Mouse (Mus musculus): ENCODE results near the gene Ncor2.

Gene Ncor2

DNA sequence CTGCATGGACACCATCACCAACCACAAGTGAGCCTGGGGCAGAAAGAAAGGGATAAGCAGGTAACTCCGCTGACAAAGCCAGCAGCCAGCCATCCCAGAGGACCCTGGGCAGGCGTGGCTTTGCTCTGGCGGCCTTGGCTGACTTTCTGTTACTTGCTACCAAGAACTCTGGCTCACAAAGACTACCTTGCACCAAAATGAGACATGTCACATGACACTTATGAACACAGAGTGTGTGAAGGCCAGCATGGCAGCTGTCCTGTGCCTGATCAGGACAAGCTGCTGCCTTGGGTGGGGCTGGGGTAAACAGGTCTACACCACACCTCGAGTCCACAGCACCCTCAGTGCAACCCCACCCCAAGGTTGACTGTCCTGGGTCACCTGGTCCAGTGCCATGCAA is 51.6 kb downstream of the Ncor2 start:
- no peak for DNase-seq (ENCODE audit: low spot score)

DNA sequence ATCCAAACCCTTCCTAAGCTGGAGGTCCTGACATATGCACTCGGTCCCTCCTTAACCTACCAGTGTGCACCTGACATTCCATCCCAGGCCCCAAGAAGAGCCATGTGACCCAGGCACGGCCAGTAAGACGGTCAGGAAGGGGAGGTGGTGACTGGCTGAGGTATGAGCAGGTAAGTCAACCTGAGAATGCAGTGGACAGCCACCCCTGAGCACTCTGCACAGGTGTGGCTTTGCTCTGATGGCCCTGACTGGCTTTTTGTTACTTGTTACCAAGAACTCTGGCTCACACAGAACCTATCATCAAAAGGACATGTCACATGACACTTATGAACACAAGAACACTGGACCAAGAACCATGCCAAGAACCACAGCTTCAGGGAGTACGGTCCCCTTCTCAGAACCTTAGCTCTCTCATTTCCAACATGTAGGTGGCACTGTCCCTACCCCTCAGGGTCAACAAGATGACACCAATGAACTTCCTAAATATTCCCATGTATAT is 53.0 kb downstream of the Ncor2 start:
- no peak for DNase-seq (ENCODE audit: low spot score)

DNA sequence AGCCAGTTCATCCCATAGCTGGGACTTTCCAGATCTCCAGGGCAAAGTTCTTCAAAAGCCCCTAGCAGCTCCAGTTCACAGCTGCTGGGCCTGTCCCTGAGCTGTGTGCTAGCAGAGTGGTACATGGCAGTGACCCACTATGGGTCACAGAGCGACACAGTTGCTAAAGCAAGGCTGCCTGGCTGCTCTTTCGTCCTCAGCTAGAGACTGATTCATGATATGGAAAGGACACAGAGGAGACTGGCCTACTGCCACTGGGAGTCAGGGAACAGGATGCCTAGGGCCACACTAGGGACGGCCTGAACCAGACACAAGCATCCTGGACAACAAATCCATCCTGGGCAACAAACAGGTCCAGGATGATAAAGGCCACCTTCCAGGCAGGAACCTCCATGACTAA is 53.8 kb downstream of the Ncor2 start:
- no peak for DNase-seq (ENCODE audit: low spot score)

DNA sequence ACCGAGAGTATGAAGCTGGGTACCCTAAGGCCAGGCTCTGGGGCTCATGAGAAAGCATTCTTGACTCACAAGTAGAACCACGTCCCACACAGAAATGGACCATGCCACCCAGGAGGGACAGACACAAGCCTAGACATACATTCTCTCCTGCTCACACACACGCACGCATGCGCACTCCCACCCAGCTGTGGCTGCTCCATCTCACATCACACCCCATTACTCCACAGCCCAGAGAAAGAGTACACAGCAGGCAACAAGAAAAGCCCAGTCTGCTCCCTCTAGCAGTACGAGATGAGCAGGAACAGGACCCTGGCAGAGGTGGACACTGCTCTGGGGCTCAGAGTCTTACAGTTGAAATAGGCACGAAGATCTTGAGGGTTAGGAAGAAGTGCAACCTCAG is 55.0 kb downstream of the Ncor2 start:
- no peak for DNase-seq (ENCODE audit: low spot score)

DNA sequence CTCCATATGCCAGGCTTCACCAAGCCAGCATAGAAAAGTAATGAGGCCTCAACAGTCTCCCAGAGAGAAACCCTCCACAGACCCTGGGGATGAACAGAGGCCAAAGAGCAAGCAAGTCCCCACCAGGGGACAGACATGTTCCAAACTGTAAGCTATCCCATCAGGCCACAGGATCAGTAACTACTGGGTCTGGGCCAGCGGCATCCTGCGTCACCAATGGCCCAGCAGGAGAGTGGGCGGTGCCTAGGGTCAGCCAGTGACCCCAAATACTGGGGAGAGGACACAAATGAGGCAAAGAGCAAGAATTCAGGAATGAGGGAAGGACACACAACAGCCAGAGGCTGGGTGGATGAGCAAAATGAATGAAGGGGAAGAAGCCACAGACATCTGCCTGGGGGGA is 55.8 kb downstream of the Ncor2 start:
- no peak for DNase-seq (ENCODE audit: low spot score)

DNA sequence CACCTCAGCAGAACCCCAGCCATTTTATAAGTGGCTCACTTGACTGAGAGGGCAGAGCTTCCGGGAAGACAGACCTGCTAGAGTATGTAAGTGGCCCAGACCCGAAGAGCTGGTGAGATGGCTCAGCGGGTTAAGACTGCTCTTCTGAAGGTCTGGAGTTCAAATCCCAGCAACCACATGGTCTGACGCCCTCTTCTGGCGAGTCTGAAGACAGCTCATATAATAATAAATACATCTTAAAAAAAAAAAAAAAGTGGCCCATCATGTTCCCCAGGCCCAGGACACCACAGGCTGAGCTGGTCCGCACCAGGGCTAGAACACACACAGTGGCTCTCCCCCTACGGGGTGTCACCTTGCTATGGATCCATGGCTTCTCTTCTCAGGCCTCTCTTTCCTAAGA is 56.5 kb downstream of the Ncor2 start:
- DNase-seq (ENCODE audit: low spot score), result no peak

DNA sequence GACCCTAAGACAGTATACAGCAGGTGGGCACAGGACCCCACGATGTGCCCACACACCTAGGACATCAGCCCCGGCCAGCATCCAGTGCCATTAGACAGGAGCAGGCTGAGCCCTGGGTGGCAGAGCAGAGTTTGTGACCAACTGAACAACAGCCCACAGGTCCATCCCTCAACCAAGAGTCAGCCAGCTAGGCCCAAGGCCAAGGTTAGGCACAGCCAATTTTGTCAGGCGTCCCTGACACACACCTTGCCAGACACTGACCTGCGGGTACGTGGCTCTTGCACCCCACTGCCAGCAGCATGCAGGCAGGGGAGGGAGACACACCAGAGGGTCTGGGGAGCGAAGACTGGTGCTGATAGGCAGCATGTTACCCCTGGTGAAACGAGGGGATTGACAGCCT is 57.0 kb downstream of the Ncor2 start:
- DNase-seq (ENCODE audit: low spot score), result no peak

DNA sequence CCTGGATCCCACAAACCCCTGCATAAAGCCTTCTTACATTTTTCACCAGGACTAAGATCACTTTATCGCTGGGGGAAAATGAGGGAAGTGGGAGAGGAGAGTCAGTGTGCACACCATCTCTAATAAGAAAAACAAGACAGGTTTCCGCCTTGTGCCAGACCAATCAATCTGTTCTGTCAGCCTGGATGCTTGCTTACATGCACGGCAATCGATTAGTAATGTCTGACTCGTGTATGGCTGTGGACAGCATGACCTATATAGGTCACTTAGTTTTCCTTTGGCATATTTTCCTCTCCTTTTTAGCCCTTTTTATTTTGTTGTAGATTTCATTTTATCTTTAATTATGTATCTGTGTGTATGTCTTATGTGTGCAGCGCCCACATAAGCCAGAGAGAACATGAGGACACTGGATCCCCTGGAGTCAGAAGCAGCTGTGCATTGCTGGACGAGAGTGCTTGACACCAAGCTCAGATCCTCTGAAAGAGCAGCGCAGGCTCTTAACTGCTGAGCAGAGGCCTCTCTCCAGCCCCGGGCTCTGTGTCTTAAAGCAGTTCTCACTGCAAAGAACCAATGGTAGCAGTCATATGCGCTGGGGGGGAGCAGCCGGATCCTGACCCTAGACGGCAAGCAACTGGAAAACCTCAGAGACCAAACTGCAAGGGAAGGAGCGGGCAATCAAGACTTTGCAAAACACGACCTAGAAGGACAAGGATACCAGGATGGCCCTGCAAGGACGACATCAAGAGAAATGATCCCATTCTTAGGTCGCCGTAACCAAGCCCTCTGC is 58.3 kb downstream of the Ncor2 start:
- peak; percentile 65 for DNase-seq (ENCODE audit: low spot score)

DNA sequence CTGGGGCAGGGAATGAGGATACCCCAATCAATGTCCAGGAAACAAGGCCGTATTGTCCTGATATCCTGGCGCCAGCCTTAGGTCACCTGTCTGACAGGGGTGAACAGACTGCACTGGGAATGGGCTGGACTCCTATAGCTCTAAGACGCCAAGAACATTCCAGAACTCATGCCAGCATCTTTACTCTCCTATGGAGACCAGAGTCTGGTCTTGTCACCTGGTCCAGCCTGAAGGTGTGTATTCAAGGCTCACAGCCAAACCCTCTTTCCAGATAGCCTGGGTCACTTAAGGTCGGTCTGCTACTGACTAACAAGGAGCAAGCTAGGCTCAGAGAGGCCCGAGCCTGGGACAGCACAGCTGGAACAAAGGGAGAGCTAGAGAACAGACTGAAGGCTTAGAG is 61.8 kb downstream of the Ncor2 start:
- no peak for DNase-seq (ENCODE audit: low spot score)

DNA sequence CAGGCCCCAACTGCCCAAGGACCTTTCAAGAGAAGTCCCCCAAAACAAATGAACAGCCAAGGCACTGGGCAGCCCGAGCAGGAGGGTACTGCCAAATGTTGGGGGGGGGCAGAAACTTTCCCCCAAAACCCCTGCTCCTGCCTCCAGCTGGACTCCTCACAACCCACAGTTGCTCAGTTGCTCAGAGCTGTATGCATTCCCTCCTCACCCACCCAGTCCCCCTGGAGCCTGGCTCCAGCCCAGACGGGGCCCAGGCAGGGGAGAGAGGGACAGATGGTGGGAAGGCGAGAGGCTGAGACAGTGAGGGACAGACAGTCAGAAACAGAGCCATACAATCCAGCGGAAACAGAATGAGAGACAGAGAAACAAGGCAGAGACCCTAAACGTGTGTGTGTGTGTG is 66.0 kb downstream of the Ncor2 start:
- DNase-seq (ENCODE audit: low spot score), result no peak

DNA sequence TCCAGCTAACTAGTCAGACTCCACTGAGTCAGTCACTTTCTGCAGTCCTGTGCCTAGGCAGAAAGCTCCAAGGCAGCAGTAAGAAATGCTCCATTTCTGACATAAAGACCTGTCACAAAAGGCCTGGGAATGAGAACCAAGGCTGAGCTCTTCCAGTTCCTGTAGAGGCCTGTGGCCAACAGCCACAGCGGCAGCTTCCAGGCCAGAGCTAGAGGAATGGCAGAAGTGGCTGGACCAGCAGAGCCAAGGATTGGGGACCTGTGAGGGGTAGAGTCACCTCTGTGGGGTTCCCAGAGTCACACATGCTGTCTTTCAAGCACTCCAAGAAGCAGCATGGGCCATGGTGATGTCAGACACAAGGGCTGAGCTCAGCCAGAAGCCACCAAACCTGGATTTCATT is 66.4 kb downstream of the Ncor2 start:
- no peak for DNase-seq (ENCODE audit: low spot score)

DNA sequence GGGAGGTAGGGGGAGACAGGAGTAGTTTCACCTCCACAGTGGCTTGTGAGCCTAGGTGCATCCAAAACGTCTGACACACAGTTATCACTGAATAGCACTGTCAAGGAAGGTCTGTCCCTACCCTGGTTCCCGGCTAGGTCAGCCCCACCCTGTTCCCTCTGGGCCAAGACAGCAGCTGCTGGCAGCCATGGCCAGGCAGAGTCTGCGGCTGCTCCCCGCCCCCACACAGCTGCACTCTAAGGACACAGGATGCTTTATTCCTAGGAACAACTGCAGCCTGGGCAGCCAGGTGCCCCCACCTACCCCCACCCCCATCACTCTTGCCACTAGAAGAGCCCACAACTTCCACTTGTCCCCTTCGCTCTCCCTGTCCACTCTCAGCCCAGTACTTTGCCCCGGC is 67.9 kb downstream of the Ncor2 start:
- peak; percentile 72 for DNase-seq (ENCODE audit: low spot score)

DNA sequence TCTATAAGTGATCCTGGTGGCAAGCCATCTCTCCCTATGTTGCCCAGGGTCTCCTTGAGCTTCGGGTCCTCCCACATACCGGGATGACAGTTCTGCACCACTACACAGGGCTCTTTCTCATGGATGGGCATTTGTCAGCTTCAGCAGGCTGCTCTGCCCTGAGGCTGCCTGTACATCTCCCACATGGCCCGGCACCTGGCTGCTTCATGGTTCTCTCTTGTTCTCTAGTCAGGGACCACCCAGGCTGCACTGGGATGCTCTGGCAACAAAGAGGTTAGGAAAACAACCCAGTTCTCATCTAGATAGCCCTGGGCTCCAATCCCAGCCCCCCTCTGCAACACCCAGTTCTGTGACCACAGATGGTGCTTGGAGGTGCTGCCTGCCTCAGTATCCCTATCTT is 68.3 kb downstream of the Ncor2 start:
- peak; percentile 46 for DNase-seq (ENCODE audit: low spot score)

DNA sequence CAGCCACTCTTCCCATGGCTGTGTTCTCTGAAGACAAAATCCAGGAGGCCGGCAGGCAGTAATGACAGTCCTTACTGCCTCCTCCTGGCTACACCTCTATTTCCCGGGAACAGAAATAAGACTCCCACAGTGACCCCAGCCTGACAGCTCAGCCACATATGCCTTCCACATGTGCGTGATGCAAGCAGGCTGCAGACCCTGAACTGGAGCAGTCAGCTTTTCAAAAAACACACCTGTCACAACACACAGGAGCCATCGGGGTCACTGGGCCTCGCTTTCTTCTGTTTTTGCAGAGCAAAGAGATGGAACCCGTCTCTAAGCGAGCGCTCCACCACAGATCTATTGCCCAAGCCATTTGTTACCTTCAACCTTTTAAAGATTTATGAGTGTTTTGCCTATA is 68.8 kb downstream of the Ncor2 start:
- no peak for DNase-seq (ENCODE audit: low spot score)

DNA sequence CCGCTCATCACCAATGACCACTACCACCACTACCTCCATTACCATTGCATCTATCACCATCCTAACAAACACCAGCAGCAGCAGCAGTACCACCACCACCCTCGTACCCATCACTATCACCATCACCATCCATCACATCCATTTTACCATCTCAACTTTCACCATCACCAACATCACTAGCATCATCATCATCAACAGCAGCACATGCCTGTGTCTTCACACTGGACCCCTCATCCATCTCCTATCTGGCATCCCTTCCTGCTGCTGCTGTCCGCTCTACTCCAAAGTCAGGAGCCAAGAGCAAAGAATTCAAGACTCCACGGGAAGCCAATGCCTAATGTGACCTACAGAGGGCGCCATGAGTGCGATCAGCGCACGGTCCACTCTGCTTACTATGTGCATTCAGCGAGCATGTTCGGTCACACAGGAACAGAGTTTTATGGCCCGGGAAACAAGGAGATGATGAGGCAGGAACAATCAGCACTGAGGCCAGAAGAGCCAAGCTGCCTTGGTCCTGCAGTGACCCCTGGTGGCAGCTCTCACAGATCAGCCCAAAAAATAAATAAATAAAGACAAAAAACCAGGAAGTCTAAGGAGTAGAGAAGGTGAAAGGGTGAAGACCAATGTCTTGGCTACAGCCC is 71.9 kb downstream of the Ncor2 start:
- DNase-seq (ENCODE audit: low spot score), result peak; percentile 78

DNA sequence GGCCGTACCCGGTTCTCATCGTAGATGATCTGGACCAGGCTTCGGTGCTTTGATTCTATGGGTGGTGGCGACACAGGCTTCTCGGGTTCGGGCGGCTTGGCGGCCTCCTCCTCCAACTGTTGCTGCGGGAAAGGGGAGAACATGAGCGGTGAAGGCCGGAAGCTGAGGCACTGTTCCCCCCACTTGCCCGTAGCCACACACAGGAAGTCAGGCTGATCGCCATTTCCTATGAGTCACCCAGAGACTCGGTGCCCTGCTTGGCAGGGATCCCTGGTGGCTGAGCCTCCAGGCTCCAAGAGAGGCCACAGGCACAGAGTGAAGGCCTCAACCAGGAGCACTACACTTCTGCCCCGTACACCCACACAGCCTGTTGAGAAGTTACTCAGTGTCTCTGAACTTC is 72.8 kb downstream of the Ncor2 start:
- peak; percentile 75 for DNase-seq (ENCODE audit: low spot score)

DNA sequence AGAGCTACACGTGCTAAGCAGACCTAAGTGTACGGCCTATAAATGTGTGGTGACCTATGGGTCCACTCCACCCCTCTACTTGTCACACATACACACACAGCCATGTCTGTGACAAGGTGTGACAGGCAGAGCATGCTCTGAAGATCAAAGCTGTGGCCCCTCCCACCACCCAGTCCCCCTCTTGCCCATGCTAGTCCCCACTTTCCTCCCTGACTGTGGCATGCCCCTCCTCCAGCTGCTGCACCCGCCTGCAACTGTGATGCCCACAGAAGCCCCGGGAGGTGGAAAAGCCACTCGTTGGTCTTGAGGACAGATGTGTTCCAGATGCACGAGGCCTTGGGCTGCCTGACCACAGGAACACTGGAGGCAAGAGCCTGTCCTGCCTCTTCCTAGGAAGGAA is 74.2 kb downstream of the Ncor2 start:
- no peak for DNase-seq (ENCODE audit: low spot score)

DNA sequence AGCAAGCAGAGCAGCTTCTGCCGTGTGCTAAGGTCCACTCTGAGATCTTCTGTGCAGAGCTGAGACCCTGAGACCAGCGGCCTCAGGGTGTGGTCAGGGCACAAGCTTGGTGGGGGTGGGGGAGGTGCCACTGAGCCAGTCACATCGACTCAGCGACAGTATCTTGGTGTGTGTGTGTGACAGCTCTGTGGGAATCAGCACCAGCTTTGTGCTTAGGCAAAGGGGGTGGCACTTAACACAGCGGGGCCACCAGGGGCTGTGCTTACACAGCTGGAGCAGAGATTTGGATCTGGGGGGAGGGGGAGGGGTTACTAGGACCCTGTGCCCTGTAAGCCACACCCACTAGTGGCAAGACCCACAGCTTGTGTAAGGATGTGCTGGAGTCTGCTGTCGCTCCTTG is 75.6 kb downstream of the Ncor2 start:
- DNase-seq (ENCODE audit: low spot score), result no peak

DNA sequence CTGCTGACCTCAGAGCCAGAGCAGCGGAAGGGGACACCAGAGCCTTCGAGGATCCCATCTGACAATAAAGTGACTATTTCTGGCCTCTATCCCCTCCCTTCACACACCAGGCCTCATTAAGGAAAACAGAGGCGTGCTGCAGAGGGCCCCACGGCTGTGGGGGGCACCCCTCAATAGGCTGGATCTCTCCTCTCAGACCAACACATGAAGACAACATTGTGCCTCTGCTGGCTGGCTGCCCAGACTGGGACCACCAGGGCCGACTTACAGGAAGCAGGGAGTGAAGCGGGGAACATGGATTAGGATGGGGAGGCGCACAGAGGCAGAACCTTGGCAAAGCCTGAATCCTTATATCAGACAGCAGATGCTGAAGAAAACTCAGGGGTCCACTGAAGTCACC is 76.1 kb downstream of the Ncor2 start:
- DNase-seq (ENCODE audit: low spot score), result peak; percentile 35

DNA sequence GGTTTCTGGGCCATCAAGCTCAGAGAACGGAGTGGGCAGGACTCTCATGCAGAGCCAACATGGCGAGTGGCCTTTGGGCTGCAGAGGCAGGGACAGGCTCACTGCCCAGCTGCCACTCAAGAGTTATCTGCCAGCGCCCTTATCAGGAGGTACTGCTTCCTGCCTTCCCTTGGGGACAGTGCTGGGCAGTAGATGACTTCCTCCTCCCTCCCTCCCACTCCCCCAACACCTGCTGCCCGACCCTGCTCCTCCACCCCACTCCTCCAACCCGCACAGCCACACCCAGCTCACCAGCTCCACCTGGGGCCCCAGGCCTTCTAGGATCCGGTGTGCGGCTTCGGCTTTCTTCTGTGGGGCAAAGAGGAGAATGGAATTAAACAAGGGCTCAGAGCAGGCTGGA is 76.7 kb downstream of the Ncor2 start:
- DNase-seq (ENCODE audit: low spot score), result no peak

DNA sequence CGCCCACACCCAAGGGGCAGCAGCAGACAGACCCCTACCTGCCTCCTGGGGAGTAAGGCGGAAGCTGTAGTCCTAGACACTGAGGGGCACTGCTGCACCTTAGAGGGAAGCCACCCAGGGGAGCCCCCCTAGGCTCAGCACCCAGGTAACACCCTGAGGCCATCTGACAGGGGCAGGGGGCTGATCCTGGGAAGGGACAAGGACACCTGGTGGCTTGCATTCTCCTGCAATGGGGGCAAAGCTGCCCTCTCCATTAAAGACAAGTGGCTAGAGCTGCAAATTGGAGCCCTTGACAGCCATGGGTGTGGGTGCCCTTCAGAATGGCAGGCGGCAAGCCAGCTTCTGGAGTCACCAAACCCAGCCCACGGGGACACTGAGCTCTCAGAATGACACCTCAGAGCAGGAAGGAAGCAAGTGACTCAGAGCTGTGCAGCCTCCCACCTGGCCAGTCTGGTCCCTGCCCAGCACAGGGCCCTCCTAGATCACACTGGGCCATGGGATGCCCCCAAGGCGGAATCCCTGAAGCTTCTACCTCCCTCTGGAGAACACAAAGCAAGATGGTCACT is 79.2 kb downstream of the Ncor2 start:
- no peak for DNase-seq (ENCODE audit: low spot score)

DNA sequence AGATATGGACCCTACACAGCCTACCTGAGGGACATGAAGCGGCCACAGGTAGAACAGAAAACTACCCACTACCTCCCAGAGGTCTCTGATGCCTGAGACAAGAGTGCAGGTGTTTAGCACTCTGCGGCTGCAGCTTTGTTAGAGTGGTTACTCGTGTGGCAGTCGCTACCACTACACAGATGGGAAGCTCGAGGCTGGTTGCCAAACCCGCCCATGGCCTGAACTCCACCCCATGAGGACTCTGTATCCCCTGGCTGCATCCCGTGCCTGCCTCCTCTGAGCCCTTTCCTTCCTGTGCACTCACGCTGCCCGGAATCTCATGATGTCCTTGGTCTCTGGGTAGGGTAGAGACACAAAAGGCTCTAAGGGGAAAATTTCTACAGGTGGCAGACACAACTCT is 80.3 kb downstream of the Ncor2 start:
- no peak for DNase-seq (ENCODE audit: low spot score)

DNA sequence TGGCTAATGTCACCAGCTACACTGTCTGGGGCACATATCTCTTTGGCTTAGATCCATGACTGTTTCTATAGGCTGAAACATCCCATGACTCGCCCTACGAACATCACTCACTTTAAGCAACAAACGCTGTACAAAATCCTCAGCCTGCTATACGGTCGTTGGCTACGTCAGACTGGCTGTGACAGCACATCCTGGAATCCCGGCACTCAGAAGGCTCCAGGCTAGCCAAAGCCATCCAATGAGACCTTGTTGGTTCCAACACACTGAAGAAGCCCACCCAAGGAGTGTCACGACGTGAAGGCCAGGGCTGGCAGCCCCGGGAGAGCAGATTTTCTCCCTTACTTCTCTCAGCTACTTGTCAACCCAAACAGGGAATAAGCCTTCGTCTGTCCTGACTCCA is 82.7 kb downstream of the Ncor2 start:
- no peak for DNase-seq (ENCODE audit: low spot score)

All from MN1 (cell line).